Mouse (Mus musculus) ES-E14 (cell line): ENCODE measurements around the gene Mchr1.

ENCODE experiments used
- HCFC1 ChIP-seq: IDR thresholded peaks from 2 replicates; pipeline ENCODE4 v1.6.1; 2012; ENCODE audit warnings: low read length, inconsistent platforms, borderline replicate concordance; ENCODE audit not compliant: insufficient read depth
- ZC3H11A ChIP-seq: IDR thresholded peaks from 2 replicates; pipeline ENCODE4 v1.6.1; 2012; ENCODE audit warnings: low read depth, mild to moderate bottlenecking, inconsistent platforms, low read length, borderline replicate concordance
- ZNF384 ChIP-seq: IDR thresholded peaks from 2 replicates; pipeline ENCODE4 v1.6.1; 2012; ENCODE audit warnings: low read depth, low read length, inconsistent platforms

GRCm38 (mm10) chr15:81239261-81239660, 4.0 kb downstream of the Mchr1 start:
- TF ChIP-seq HCFC1 (no peak), ZC3H11A (no peak), ZNF384 (no peak)
